Mouse (Mus musculus): ENCODE data around the gene Gm20388.

DNA sequence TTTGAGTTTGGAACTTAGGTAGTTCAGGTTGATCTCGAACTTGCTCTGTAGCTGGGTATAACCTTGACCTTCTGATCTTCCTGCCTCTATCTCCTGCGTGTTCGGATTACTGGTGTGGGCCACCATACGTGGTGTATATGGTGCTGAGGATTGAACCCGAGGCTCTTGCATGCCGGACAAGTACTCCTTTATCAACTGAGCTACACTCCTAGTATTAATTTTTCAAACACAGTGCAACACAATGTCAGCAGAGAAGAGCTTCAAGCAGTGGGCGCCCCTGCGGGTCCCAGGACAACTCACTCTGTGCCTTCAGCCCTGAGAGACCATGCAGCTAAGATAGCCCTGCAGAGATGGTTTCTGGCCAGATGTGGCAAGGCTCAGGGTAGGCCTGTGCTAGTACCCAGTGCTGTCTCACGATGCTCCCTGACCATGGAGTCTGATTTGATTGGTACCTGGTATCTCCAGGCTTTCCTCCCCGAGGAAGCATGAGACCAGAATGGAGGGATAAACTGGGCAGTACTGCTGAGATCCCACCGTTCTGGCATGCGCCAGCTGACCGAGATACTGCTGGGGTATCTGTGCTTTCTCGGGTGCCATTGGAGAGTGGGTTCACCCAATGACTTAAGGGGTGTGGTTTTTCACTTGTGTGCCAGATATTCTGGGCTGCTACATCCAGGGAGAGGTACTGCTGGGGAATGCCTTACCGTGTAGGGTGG lies 831.3 kb downstream of the Gm20388 start:
- TF ChIP-seq ZNF384 (IDR thresholded peaks at IDR 0.05; ENCODE audit: low read depth, low read length) (no peak), CHD2 (IDR thresholded peaks at IDR 0.05; ENCODE audit: low read depth, low read length) (no peak), MAFK (IDR thresholded peaks at IDR 0.05; ENCODE audit: insufficient read depth, low read depth, low read length) (no peak), HCFC1 (IDR thresholded peaks at IDR 0.05; ENCODE audit: borderline replicate concordance, insufficient read depth, low read length) (no peak)
